Mouse (Mus musculus) cortical plate, adult 2 months (tissue): Measurements from ENCODE around the gene Cldn1. TPM values are rescaled to one million over a fixed set of nuclear protein-coding genes. Genes with fewer than 3 reads are reported as not detected.

Experiments
- H3K27ac ChIP-seq: fragments of 200-500 bp; 2 replicates; pipeline ENCODE4 v1.5.1; 2012; ENCODE audit warnings: low read length, control low read depth, inconsistent platforms; ENCODE audit not compliant: insufficient read depth
- H3K4me1 ChIP-seq: fragments of 200-500 bp; 2 replicates; pipeline ENCODE4 v1.6.1; 2011; ENCODE audit warnings: low read length; ENCODE audit not compliant: control insufficient read depth, insufficient read depth
- H3K4me3 ChIP-seq: fragments of 200-500 bp; 2 replicates; pipeline ENCODE4 v1.5.1; 2011; ENCODE audit warnings: mild to moderate bottlenecking, low read length, control low read depth; ENCODE audit not compliant: insufficient read depth
- CTCF ChIP-seq: fragments of 200-500 bp; IDR thresholded peaks from 2 replicates; pipeline ENCODE4 v1.5.1; 2011; ENCODE audit warnings: mild to moderate bottlenecking, control low read depth, low read length; ENCODE audit not compliant: insufficient read depth; ENCODE audit errors: extremely low read depth
- POLR2A ChIP-seq: fragments of 200-500 bp; IDR thresholded peaks from 2 replicates; pipeline ENCODE4 v1.6.1; 2011; ENCODE audit warnings: mild to moderate bottlenecking, low read length, control low read depth; ENCODE audit not compliant: insufficient read depth; ENCODE audit errors: extremely low read depth
- polyA plus RNA-seq: library from polyadenylated mRNA; depleted of rRNA; stranded (reverse); fragments of >200 nt; gene quantifications from 2 replicates; pipeline ENCODE4 v1.2.3, GENCODE M21; 2012

Cldn1 gene
- polyA plus RNA-seq, 1 experiment = 1.4 TPM

- H3K4me3 ChIP-seq = no peak overlapping the region
- TF ChIP-seq CTCF = no peak
- no peak for TF ChIP-seq POLR2A
- no peak overlapping the region for H3K27ac ChIP-seq
- no peaks in the 10 kb centered on the region for H3K4me1 ChIP-seq
Measured at GRCm38 (mm10) chr16:26369044-26369730, 2.5 kb downstream of the Cldn1 start.

GRCm38 (mm10) chr16:26368121-26368520 lies 3.5 kb downstream of the Cldn1 start:
- TF ChIP-seq POLR2A (no peak), CTCF (no peak)
- H3K27ac ChIP-seq = no peak overlapping the region
- H3K4me3 ChIP-seq = no peak overlapping the region
- H3K4me1 ChIP-seq = no peaks in the 10 kb centered on the region

- H3K4me1 ChIP-seq = no peaks in the 10 kb centered on the region
- TF ChIP-seq POLR2A = no peak
- no peak for TF ChIP-seq CTCF
- no peak overlapping the region for H3K27ac ChIP-seq
- H3K4me3 ChIP-seq = no peak overlapping the region
Measured at GRCm38 (mm10) chr16:26360694-26361093, 10.9 kb downstream of the Cldn1 start.

DNA sequence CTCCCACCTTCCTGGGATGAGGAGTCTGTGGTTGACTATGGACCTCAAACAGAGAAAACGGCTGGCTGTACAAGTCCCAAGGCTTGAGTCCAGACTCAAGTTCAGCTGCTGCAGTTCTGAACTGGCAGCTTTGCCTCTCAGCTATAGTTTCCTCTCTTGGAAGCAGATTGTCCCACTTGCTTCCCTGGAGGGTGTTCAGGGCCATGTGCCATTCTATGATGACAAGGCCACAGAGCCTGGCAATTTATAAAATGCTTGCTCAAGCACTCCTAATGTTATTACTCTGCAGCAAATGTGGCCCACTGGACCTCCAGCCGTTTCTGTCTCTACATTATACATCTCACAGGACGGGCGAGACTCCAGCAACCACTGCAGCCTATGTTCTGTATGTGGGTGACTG lies 12.0 kb downstream of the Cldn1 start:
- no peak for TF ChIP-seq POLR2A
- no peak for TF ChIP-seq CTCF
- no peak overlapping the region for H3K4me3 ChIP-seq
- no peak overlapping the region for H3K27ac ChIP-seq
- no peaks in the 10 kb centered on the region for H3K4me1 ChIP-seq

- Histone ChIP-seq H3K4me1 (no peaks in the 10 kb centered on the region), H3K4me3 (no peak overlapping the region), H3K27ac (no peak overlapping the region)
- no peak for TF ChIP-seq POLR2A
- no peak for TF ChIP-seq CTCF
Measured at GRCm38 (mm10) chr16:26358898-26359297, 12.7 kb downstream of the Cldn1 start.

DNA sequence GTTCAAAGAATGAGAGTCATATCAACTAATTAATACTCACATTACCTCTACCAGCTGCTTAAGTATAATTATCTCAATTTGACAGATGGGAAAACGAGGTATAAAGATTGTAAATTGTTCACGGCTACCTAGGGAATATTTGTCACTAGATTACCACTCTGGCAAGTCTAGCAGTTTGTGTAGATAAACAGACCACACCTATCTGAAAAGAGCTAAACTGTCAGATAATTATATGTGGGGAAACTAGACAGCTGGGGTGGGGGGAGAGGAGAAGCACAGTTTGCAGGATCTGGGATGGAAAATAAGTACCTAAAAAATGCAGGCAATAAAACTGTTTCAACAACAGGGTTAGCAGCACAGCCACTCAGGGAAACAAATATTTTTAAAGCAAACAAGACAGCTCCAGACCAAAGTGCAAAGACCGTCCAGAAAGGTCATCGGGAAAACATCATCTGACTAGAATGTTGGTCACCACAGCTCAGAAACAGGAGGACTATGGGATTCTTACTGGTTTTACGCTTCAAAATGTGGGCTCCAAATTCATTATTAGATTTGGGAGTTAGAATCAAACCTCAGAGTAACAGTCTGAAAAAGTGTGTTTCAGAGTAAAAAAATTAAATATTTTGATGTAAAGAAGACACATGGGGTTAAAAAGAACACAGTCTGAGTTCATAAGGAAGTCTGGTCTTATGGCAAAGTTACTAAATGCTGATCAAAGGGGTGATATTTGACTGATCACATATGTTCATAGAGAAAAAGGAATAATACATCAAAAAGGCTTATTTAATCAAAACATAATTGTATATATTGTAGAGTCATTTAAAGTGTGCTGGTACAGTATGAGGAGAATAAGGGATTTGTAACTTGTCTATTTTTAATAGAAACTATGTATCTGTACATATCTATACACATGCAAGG lies 13.5 kb downstream of the Cldn1 start:
- Histone ChIP-seq H3K4me1 (no peaks in the 10 kb centered on the region), H3K4me3 (no peak overlapping the region), H3K27ac (no peak overlapping the region)
- TF ChIP-seq POLR2A = no peak
- TF ChIP-seq CTCF = no peak

GRCm38 (mm10) chr16:26355513-26355912 lies 16.1 kb downstream of the Cldn1 start:
- no peak overlapping the region for H3K27ac ChIP-seq
- H3K4me1 ChIP-seq = no peaks in the 10 kb centered on the region
- no peak for TF ChIP-seq POLR2A
- H3K4me3 ChIP-seq = no peak overlapping the region

DNA sequence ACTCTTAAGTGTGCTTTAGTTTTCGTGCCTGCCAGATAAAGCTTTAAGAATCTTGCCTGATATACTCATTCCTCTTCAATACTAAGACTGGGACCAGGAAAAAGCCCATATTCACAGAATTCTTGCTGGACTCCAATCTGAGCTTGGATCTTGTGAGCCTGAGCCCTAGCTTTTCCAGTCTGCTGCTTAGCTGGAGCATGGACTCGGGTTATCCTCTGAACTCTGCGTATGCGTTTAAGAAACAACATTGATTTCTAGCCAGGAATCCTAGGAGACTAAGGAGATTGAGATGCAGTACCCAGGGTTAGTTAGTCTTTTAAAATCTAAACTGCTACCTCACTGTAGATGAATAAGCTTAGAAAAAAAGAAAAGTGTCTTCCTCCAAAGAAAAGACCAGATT lies 20.9 kb downstream of the Cldn1 start:
- TF ChIP-seq CTCF = no peak
- no peak for TF ChIP-seq POLR2A
- no peak overlapping the region for H3K27ac ChIP-seq
- no peaks in the 10 kb centered on the region for H3K4me1 ChIP-seq
- H3K4me3 ChIP-seq = no peak overlapping the region

- no peaks in the 10 kb centered on the region for H3K4me1 ChIP-seq
- no peak overlapping the region for H3K27ac ChIP-seq
- TF ChIP-seq CTCF (no peak), POLR2A (no peak)
- no peak overlapping the region for H3K4me3 ChIP-seq
Measured at GRCm38 (mm10) chr16:26348809-26349208, 22.8 kb downstream of the Cldn1 start.

DNA sequence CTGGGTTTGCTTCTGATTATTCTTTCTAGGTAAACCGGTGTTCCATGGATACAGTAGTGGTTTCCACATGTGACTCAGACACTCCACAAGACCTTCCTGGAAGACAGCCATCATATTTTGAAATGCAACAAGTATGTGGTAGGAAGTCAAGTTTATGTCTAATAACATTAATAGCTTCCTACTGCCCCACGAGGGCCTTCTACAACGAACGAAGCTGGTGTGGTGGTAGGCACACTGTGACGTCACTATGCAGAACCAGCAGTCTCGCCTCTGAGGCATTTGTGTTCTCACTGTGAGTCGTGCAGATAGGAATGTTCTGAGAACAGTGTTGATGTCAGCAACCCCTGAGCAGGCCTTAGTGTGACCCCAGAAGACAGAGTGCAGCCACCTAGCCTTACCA lies 55.4 kb downstream of the Cldn1 start:
- no peak for TF ChIP-seq CTCF
- TF ChIP-seq POLR2A = no peak
- no peak overlapping the region for H3K4me3 ChIP-seq
- no peak overlapping the region for H3K27ac ChIP-seq
- H3K4me1 ChIP-seq = no peaks in the 10 kb centered on the region
